Mouse (Mus musculus): ENCODE measurements around the gene Nat8.
"Not testable (repeated sequence)": the region's sequence is repeated elsewhere in the genome, so short reads cannot be mapped to it uniquely, and the experiment has no call there.

GRCm38 (mm10) chr6:85810514-85810913, 21.4 kb downstream of the Nat8 start:
- not testable (repeated sequence) for TF ChIP-seq CTCF (IDR thresholded peaks at IDR 0.05; ENCODE audit: borderline replicate concordance, insufficient read depth, low read depth, low read length); POLR2A (IDR thresholded peaks at IDR 0.05; ENCODE audit: borderline replicate concordance, insufficient read depth, low read length)

Measured in cerebellum, adult 2 months (tissue).